Mouse (Mus musculus): Measurements from ENCODE around the gene Mtus2.
A peak's percentile ranks its signal among the peaks of the same experiment; 100 is the strongest.

The Mtus2 gene

DNA sequence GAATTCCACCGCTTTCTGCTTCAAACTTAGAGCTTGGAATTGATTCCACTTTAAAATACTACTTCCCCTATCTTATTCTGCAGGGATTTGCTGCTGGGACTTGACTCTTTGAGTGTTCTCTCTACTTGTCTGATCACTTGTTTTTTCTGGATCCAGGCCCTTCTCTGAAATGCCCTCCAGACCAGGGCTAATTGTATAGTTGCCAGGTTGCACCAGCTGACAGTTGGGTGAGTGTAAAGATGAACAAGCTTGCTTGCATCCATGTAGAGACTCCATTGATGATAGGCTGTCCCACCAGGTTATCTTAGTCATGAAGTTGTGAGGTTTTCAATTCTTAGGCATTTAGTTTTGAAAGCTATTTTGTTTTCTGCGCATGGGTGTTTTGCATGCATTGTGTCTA lies 92.2 kb downstream of the Mtus2 start:
- DNase-seq = no peak

DNA sequence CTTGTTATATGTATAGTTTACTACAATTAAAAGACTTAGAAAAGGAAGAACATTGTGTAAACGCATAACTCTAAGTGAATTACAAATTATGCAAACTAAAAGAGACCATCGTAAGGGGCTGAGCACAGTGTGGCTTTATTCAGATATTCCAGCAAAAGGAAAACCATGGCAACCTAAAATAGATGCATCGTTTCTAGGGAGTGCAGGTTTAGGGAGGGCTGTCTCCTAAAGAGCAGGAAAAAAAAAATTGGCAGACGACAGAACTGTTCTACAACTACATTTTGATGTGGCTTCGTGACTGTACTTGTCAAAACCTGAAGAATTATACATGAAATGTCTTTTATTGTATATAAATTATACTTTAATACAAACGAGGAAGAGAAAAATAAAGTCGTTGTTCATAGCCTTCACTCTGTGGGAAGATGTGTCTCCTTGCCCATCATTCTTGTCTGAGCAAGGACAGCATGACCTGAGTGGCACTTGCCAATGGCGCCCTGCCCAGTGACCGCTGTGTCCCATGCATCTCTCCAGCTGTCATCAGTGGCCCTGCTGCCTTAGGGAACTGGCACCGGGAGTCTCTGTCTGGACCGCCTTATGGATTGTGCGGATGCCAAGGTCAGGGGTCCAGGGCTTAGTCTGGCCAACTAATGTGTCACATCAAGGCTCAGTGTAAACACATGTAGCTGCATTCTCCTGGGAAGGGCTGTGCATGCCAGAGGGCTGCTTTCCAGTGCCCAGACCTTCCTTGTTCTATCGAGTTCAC lies 95.9 kb downstream of the Mtus2 start:
- no peak for DNase-seq

DNA sequence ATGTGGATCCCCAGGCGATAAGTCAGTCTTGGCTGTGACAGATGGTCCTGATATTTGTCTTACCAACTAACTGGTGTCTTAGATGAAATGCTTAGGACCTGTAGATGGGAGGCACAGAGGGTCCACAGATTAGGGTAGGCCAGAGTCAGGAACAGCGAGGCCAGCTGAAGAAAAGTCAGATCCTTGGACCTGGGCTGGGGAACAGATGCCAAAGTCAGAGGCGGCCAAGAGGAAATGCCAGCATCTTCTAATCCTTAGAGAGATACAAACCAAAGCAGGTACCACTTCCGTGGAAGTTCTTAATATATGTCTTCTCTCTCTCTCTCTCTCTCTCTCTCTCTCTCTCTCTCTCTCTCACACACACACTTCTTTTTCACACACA lies 96.5 kb downstream of the Mtus2 start:
- DNase-seq = no peak

DNA sequence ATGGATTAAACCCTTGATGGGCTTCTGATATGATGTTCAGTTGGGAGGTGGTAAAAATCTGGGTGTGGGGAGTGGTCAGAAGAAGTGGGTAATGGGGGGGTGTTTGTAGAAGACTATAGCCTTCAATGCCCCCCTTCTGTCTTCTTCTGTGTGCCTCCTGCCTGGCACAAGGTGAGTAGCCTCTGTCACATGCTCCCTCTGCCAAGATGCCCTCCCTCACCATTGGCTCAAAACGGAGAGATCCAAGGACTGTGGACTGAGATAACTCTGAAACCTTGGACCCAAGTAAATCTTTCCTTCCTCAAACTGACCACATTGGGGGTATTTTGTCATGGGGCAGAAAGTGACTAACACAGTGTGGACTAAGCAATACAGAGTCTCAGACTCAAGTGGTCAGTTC lies 99.7 kb downstream of the Mtus2 start:
- no peak for DNase-seq

DNA sequence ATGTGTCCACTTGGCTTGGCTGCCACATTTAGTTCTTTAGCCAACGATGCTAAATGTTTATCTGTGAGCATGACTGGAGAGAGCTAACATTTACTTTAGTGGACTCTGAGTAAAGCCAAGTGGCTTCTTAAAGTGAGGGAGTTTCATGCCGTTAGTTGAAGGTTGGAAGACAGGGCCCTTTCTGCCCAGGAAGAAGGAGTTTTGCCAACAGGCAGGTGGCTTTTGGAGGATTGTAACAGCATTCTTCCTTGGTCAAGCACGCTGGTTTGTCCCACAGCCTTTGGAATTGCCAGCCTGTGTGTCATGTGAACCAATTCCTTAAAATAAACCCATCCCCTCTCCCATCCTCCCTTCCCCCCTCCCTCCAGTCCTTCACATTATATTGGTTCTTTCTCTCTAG lies 100.3 kb downstream of the Mtus2 start:
- no peak for DNase-seq

DNA sequence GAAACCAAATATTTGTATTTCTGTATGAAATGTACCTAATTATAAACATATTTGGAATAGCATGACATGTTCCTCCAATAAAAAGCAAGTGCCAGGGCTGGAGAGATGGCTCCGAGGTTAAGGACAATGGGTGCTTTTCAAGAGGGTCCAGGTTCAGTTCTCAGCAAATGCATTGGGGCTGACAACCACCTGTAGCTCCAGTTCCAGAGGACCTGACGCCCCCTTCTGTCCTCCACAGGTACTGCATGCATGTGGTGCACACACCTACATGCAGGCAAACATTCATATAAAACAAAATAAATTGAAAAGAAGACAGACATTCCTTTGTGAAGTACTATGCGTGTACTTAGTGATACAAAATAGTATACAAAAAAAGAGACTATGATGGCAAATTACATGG lies 102.2 kb downstream of the Mtus2 start:
- DNase-seq = no peak

DNA sequence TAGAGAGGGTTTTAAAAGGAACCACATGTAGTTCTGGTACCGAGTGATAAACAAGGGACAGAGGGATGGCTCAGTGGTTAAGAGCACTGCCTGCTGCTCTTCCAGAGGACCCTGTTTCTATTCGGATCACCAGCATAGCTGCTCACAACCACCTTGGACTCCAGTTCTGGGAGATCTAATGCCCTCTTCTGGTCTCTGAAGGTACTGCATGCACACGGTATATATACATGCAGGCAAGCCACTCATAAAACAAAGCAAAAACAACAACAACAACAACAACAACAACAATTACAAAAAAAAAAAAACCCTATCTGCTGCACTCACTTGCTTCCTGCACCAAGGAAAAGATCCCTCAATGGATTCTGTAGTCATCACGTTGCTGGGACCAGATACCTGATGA lies 104.7 kb downstream of the Mtus2 start:
- DNase-seq = no peak

DNA sequence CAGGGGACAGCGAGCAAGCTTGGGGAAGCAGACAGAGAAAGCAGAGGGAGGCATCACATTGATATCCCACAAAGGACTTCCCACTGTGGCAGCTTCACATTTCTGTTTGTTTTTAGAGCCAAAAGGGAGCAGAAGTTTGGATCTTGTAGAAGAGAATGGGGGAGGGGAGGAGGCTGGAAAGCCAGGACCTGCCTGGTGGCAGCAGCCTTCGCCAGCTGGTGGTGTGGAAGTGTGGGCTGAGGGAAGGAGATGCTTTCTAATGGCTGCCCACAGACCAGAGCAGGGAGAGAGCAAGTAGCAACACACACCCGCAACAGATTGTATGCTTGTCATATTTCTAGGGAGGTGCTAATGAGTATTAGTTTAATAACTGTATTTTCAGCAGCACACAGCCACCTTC lies 106.6 kb downstream of the Mtus2 start:
- no peak for DNase-seq

DNA sequence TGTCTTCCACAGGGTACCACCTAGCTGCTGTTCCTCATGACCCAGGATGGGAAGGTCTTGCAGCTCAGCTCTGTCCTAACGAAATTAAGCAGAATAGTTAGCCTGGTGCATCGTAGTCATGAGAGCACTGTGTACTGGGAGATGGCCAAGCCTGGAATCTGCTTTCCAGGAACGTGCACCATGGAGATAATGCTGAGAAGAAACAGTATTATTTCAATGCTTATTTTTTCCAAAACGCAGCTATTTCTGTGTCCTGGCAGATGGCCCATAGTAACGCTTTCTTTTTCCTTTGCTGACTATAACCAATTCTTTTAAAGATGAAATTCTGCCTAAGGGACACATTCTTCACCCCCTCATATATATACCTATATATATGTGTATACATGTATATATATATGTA lies 108.1 kb downstream of the Mtus2 start:
- DNase-seq = no peak

DNA sequence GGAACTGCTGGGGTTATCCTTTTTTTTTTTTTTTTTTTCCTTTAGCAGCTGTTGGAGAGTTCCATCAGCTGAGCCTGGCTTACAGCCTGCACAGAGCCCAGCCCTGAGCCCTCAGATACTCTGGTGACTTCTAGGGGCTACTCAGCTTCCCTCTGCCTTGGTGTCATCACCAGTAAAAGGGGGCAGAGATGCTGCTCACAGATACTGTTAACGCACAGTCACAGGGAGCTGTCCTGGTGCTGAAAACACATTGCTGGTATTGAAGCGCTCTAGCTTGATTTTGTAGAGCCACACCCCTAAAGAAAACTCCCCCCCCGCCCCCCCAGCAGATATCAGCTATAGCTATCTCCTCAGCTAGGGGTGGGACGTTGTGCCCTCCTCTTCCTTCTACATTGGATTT lies 112.8 kb downstream of the Mtus2 start:
- DNase-seq = peak; percentile 19

DNA sequence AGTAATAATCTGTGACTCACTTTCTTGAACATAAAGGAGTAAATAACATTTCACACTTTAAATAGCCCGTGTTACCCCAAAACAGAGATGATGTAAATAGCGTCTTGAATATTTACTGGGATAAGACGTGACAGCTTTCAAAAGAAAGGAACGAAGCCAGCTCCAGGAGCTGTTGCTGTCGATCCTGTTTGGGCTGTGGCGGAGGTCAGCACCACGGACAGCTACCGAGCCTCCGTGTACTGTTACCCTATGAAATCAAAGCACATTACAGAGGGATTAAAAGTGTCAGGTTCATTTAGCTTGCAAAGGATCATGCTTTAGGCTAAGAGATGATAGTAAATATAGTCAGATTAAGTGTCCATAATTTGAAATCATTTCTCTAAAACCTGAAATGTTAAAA lies 114.7 kb downstream of the Mtus2 start:
- peak; percentile 49 for DNase-seq

DNA sequence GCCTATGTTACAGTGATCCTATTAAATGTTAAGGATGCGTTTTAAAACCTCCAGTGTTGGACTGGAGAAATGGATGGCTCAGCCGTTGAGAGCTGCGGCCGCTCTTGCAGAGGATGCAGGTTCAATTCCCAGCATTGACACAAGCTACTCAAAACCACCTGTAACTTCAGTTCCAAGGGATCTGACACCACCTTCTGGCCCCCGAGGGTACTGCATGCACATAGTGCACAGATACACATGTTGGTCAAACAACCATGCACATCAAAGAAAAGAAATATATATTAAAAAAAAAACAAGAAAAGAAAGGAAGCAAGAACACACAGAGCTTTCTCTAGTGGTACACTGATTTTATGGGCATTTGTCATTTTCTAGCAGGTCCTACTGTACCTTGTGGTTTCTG lies 116.3 kb downstream of the Mtus2 start:
- no peak for DNase-seq

DNA sequence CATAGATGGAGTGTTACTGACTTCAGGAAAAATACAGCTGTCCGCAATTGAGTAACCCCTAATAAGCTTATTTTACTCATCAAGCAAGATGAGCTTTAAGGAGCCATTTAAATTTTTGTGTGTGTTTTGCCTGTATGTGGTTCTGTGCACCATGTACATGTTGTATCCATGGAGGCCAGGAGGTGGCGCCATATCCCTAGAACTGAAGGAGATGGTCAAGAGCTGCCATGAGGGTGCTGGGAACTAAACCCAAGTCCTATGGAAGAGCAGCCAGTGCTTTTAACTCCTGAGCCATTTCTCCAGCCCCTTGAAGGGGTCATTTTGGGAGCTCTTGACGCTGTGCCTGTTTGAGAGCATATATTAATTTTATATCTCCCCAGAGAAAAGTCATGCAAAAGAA lies 122.6 kb downstream of the Mtus2 start:
- DNase-seq = no peak

DNA sequence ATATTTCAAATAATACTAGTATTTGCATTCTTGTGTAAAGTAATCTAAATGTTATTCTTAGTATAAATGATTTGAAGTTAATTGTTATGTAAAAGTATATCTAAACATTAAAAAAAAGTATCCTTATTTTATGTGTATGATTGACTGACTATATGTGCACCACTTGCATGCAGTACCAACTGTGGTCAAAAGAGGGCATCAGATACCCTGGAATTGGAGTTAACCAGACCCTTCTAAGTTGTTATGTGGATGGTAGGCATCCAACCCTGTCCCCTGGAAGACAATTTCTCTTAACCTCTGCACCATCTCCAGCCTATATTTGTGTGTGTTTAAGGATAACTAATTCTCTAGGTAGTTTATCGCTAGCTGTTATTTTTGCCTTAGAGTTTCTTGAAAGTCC lies 126.4 kb downstream of the Mtus2 start:
- DNase-seq = no peak

DNA sequence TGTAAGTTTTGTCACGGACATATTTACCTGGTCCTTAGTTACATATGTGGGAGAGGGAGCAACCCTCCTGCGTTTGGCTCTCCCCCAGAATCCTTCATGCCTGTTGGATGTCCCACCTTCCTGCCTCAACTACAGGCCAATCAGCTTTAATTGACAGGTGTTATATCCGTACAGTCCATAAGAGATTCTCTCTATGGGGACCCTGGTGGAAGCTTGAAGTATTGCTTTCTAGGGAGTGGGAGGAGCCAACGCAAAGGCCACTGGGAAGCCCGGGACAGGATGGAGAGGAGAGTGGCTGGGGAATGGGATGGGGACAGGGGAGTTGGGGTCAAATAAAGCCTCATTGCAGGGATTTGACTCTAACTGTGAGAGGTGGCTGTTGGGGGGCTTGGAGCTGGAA lies 127.6 kb downstream of the Mtus2 start:
- DNase-seq = no peak

DNA sequence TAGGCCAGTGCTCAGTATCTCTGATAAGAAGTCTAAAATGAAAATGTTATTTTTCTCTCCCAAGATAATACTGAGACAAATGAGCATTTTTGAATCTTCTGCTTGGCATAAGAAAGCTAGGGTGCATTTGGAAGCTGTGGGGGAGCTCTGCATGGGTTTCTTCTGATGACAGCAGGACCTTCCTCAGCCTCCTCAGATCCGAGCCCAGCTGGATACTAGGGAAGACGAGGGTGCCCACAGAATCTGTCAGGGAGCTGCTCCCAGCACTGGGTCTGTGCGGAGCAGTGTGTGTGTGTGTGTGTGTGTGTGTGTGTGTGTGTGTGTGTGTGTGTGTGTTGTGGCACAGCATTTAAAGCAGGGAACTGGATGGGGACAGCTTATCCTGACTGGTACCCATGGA lies 130.7 kb downstream of the Mtus2 start:
- DNase-seq = no peak

DNA sequence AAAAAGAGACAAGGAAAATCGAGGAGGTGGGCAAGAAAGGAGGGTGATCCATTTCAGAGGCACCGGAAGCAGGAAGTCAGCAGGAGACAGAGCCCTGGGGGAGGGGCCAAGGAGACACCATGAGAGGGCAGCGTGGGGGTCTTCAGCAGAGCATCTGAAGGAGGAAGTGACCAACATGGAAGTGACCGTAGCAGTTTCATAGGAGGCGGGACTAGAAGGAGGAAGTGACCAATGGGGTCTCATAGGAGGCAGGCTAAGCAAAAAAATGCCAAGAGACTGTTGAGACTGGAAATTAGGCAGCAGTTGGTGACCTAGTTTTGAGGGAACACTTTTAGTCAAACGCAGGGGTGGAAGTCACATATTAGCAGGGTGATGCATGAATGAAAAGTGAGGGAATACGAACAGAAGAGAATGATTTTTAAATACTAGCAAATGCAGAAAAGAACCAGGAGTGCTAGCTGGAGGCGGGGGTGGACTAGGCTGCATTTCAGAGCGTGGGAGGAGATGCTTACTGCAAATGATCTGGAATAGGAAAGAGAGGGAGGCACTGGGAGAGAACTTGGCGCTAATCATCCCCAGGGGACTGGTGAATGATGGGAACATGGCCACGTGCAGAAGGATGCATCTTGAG lies 133.2 kb downstream of the Mtus2 start:
- DNase-seq = no peak

DNA sequence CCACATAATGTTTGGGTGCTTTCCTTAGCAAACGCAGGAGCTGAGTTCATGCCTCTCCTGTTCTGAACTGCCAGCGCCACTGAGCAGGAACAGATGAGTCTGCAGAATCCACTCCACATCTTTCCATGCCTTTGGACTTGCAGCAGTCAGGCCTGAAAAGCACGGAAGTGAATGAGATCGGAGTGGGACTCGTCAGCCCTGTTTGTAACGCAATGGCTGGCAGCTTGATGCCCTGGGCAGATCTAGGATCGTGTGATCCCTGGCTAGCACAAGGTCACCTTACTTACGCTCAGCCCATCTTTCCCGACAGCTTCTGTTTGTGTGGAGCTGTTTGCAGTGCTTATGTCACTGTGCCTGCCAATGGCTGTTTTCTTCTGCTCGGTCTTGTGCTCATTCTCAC lies 137.5 kb downstream of the Mtus2 start:
- no peak for DNase-seq

DNA sequence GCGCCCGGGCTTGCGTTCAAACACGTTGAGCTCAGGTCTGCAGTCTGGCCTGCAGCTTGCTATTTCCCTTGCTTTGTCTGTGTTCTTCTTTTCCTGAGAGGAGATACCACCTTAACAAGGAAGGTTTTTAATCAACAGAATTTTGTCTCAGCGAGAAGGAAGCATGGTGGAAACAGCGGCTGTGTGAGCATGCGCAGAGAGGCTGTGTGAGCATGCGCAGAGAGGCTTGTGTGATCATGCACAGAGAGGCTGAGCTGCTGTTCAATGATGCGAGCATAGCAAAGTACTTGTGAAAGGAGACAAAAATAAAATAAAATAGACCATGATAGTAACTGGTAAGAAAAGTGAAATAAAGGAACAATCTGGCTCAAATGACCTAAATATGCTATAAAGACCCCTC lies 142.2 kb downstream of the Mtus2 start:
- no peak for DNase-seq

DNA sequence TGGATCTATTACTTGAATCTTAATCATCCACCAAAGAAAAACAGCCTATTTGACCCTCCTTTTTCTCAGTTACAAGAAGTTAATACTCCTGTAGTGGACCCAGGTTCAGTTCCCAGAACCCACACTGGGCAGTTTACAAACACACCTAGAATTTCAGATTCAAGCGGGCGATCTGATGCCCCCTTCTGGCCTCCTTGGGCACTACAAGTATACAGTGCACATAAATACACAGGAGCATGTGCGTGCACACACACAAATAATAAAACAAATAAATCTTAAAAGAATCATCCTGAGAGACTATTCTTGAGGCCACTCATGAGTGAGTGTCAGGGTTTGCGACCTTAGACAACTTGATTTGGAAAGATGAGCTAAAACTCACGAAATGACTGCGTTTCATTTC lies 150.2 kb downstream of the Mtus2 start:
- no peak for DNase-seq

DNA sequence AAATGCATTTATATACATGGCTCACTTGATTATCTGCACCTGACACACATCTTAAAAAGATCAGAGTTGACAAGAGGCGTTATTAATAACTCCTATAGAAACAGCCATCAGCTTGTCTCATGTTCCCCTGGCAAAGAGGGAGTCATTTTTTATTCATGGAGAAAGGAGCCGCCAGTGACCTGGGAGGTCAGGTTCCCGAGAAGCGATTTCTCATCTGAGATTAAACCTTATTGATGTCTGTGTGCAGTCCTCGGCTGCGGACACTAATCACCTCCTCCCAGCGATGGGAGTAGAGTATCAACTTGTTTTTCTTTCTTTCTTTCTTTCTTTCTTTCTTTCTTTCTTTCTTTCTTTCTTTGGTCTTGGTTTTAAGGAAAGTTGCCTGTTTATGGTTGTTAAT lies 150.8 kb downstream of the Mtus2 start:
- no peak for DNase-seq

DNA sequence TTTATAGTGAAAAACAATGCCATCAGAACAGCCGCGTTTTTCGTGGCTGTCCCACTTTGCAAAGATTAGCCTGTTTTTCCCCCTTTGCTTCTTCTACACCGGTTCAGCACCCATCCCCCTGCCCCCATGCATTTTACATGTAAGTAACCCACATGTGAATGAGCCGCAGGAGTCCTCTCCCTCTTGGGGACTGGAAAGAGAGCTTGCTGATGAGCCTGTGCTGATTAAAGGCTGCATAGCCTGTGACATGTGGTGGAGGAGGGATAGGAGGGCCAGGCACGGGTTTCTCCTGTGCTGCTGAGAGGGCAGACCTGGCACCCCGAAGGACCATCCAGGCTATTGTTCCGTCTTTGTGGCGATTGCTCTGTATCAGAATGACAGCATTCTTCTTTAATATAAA lies 151.2 kb downstream of the Mtus2 start:
- no peak for DNase-seq

DNA sequence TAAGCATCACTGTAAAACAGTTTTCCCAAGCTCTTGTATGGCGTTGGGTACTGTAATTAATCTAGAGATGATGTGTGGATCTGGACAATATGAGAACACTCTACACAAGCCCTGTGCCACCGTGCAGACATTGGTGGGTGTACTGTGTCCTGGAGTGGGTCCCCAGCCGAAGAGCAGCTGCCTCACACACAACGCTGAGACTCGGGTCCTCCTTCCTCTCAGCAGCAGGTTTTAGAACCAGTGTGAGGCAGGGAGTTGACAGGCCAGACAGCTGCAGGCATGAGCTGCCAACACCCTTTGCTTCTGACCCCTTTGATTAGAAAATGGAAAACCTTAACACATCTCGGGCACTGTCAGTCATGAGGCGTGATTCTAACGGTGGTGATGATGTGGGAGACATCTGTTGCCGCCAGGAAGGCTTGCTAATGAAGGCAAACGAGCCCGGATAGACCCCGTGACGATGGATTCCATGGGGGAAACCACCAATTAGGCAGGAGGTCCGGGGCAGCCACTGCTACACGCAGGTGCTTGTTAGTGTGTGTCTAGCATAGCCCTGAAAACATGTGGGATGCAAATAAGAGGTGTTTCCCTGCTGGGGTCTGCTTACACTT lies 158.2 kb downstream of the Mtus2 start:
- no peak for DNase-seq

DNA sequence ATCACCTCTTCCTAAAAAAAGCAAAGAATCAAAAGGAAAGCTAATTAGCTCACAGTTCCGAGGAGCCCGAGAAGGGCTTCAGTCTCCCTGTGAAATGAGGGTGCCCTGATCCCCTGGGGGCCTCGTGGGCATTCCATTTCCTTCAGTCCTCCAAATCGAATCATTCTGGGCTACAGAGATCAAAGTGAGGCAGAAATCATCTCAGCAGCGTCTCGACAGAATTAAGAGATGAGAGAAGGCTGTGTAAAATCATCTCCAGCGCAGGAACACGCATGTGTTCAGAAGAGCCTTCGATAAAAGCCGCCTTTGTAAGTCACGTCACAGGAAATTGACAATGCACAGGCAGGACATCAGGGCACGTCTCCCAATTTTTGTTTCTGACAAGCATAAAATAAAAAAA lies 167.2 kb downstream of the Mtus2 start:
- DNase-seq = no peak
